Mouse (Mus musculus) lung, postnatal 0 days (tissue): ENCODE measurements around the gene Fcgbp. TPM values are rescaled to one million over a fixed set of nuclear protein-coding genes. Genes with fewer than 3 reads are reported as not detected.
"Not testable (repeated sequence)": the region's sequence is repeated elsewhere in the genome, so short reads cannot be mapped to it uniquely, and the experiment has no call there.

ENCODE experiments used
- ATAC-seq: fragments of 200-750 bp; cut with Nextera tagmentation; 2 replicates; pipeline ENCODE4 v1.8.0; 2017; ENCODE audit warnings: moderate library complexity
- DNase-seq: peaks from one replicate; pipeline ENCODE4 v3.0.0-alpha.2; 2016; ENCODE audit warnings: low spot score
- H3K27ac ChIP-seq: fragments of 300-500 bp; sonication (generic); 2 replicates; pipeline ENCODE4 v1.5.1; 2014; ENCODE audit warnings: antibody characterized with exemption, mild to moderate bottlenecking, low read length, mixed read lengths
- H3K27me3 ChIP-seq: fragments of 300-500 bp; sonication (generic); replicated peaks from 2 replicates; pipeline ENCODE4 v1.6.1; 2014; ENCODE audit warnings: low read length, mixed read lengths; ENCODE audit not compliant: insufficient read depth
- H3K36me3 ChIP-seq: fragments of 300-500 bp; sonication (generic); 2 replicates; pipeline ENCODE4 v1.6.1; 2014; ENCODE audit warnings: low read length, mixed read lengths; ENCODE audit not compliant: insufficient read depth
- H3K4me1 ChIP-seq: fragments of 300-500 bp; sonication (generic); 2 replicates; pipeline ENCODE4 v1.6.1; 2014; ENCODE audit warnings: antibody characterized with exemption, low read depth, low read length, mixed read lengths; ENCODE audit not compliant: insufficient read depth
- H3K4me2 ChIP-seq: fragments of 300-500 bp; sonication (generic); replicated peaks from 2 replicates; pipeline ENCODE4 v1.6.1; 2014; ENCODE audit warnings: low read depth, mild to moderate bottlenecking, low read length, moderate library complexity, mixed read lengths
- H3K4me3 ChIP-seq: fragments of 300-500 bp; sonication (generic); 2 replicates; pipeline ENCODE4 v1.5.1; 2014; ENCODE audit warnings: low read depth, low read length
- H3K9ac ChIP-seq: fragments of 300-500 bp; sonication (generic); replicated peaks from 2 replicates; pipeline ENCODE4 v1.6.1; 2014; ENCODE audit warnings: low read depth, mild to moderate bottlenecking
- H3K9me3 ChIP-seq: fragments of 300-500 bp; sonication (generic); 2 replicates; pipeline ENCODE4 v1.6.1; 2016; ENCODE audit warnings: low read length, mixed read lengths
- CTCF ChIP-seq: IDR thresholded peaks from 2 replicates; pipeline ENCODE4 v1.5.1; 2016; ENCODE audit warnings: antibody characterized with exemption, mild to moderate bottlenecking
- EP300 ChIP-seq: IDR thresholded peaks from 2 replicates; pipeline ENCODE4 v1.6.1; 2016; ENCODE audit warnings: antibody characterized with exemption, mild to moderate bottlenecking, control low read depth
- WGBS: fragments of 180-500 bp; shearing (Covaris S2); extraction: QIAGEN DNeasy Blood & Tissue Kit; methylation state at CpG from one replicate; pipeline ENCODE4 v1.1.7; 2014; 5-methylcytosine and 5-hydroxymethylcytosine counted together
- polyA plus RNA-seq: library from polyadenylated mRNA; unstranded; fragments of >200 nt; fragmentation: Nextera tagmentation; extraction: Ambion mirVana; gene quantifications from 2 replicates; pipeline ENCODE4 v1.2.1, GENCODE M21; 2015

Fcgbp gene
- polyA plus RNA-seq, 1 experiment from 2014 or later: 1.9 TPM

DNA sequence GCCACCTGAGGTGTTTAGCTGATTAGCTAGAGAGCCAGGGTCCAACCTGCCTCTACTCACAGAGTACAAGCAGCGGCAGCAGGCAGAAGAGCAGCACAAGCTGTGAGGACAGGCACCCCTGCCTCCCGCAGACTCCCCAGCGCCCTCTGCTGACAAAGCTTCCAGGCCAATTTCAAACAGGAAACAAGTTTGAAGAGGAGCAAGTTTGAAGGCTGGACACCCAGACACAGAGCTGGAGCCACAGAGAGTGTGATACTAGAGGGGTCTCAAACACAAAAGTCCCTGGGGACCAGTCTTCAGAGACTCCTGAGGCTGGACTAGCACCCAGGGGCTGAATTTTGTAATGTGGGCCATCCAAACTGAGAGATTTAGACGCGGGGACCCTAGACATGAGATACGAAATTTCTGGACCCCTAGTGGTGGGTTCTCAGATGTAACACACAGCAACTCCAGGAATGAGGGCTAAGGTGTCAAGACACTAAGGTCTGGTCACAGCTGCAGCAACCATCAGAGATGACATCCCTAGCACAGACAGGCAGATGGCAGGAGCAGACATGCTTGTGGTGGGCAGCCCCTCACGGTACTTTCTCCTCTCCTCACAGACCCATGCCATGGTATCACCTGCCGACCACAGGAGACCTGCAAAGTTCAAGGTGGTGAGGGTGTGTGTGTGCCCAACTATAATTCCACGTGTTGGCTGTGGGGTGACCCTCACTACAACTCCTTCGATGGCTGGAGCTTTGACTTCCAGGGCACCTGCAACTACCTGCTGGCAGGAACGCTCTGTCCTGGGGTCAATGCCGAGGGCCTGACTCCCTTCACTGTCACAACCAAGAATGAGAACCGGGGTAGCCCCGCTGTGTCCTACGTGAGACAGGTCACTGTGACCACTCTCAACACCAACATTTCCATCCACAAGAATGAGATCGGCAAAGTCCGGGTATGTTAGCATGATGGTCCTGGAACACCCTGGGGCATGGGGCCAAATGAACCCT, 29.9 kb downstream of the Fcgbp start:
- Histone ChIP-seq H3K4me2 (no peak overlapping the region), H3K27me3 (no peaks in the 10 kb centered on the region), H3K4me3 (no peak overlapping the region), H3K36me3 (no peaks in the 10 kb centered on the region), H3K9me3 (no peaks in the 10 kb centered on the region), H3K9ac (no peak overlapping the region), H3K4me1 (no peaks in the 10 kb centered on the region), H3K27ac (no peak overlapping the region)
- peak; percentile 68 for TF ChIP-seq CTCF
- TF ChIP-seq EP300: no peak
- WGBS: 67% methylated on average over 17 of the region's 17 CpGs
- DNase-seq: peak; percentile 24
- ATAC-seq: no peak

DNA sequence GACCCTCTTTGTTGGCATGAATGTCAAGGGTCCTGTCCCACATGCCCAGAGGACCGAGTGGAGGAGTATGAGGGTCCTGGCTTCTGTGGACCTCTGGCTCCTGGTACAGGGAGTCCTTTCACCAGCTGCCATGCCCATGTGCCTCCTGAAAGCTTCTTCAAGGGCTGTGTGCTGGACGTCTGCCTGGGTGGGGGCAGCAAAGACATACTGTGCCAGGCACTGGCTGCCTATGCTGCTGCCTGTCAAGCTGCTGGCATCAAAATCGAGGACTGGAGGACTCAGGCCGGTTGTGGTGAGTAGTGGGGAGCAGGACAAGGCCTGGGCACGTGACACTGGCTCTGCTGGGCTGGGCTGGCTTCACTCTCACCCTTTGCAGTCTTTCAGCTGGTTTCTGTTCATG, 31.9 kb downstream of the Fcgbp start:
- WGBS: 37% methylated on average over 5 of the region's 5 CpGs

DNA sequence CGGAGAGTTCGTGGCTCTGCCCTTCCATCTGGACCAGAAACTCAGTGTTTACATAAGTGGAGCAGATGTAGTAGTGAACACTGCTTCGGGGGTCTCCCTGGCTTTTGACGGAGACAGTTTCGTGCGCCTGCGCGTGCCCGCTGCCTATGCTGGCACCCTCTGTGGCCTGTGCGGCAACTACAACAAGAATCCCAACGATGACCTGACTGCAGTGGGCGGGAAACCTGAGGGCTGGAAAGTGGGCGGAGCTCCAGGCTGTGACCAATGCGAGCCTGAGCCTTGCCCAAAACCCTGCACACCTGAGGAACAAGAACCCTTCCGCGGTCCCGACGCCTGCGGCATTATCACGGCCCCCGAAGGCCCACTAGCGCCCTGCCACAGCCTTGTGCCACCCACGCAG, 33.6 kb downstream of the Fcgbp start:
- no peaks in the 10 kb centered on the region for H3K9me3 ChIP-seq
- H3K36me3 ChIP-seq: no peaks in the 10 kb centered on the region
- 4% methylated on average over 23 of the region's 23 CpGs for WGBS
- no peak overlapping the region for H3K27ac ChIP-seq
- H3K27me3 ChIP-seq: no peaks in the 10 kb centered on the region
- ATAC-seq (peak; percentile 91), DNase-seq (peak; percentile 70)
- H3K4me2 ChIP-seq: peak overlapping the region; percentile 45
- H3K9ac ChIP-seq: no peak overlapping the region
- H3K4me1 ChIP-seq: no peaks in the 10 kb centered on the region
- no peak overlapping the region; the same call in 1 of the 2 replicates for H3K4me3 ChIP-seq
- no peak for TF ChIP-seq EP300
- peak; percentile 55 for TF ChIP-seq CTCF

More for the DNA sequence above, 31.9 kb downstream of the Fcgbp start:
- H3K27me3 ChIP-seq, H3K9ac ChIP-seq, H3K27ac ChIP-seq, ATAC-seq, H3K36me3 ChIP-seq, DNase-seq, H3K9me3 ChIP-seq, H3K4me2 ChIP-seq, H3K4me1 ChIP-seq, H3K4me3 ChIP-seq: not testable (repeated sequence)

DNA sequence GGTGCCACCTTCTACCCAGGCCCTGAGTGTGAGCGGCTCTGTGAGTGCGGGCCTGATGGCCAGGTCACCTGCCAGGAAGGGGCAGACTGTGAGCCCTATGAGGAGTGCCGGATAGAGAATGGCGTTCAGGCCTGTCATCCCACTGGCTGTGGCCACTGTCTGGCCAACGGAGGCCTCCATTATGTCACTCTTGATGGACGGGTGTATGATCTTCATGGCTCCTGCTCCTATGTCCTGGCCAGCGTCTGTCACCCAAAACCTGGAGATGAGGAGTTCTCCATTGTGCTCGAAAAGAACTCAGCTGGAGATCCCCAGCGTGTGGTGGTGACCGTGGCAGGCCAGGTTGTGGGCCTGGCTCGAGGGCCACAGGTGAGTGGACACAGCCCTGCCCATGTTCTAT, 35.2 kb downstream of the Fcgbp start:
- no peaks in the 10 kb centered on the region for H3K9me3 ChIP-seq
- H3K4me1 ChIP-seq: no peaks in the 10 kb centered on the region
- H3K27ac ChIP-seq: no peak overlapping the region
- no peaks in the 10 kb centered on the region for H3K36me3 ChIP-seq
- no peak overlapping the region for H3K9ac ChIP-seq
- H3K4me2 ChIP-seq: no peak overlapping the region
- H3K27me3 ChIP-seq: no peaks in the 10 kb centered on the region
- DNase-seq (no peak), ATAC-seq (no peak)
- no peak overlapping the region for H3K4me3 ChIP-seq
- WGBS: 92% methylated on average over 11 of the region's 11 CpGs
- no peak for TF ChIP-seq EP300
- no peak for TF ChIP-seq CTCF

DNA sequence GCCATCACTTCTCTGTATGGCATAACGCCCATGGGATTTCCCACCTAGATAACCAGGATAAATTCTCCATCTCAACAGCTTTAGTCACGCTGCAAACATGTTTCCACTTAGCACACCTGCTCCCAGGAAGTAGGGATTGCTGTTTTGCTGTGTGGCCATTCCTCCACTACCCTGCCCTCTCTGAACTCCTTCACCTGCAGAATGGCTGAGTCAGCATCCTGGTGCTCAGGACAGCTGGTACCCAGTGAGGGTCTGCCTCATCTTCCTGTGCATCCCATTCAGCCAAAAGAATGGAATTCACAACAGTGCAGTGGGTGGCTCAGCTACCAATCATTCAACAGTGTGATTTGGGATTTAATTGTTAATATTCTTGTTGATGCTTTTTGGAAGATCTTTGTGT, 43.6 kb downstream of the Fcgbp start:
- 70% methylated on average over 2 of the region's 2 CpGs for WGBS
- H3K27me3 ChIP-seq: no peaks in the 10 kb centered on the region
- no peak overlapping the region for H3K4me3 ChIP-seq
- no peak for DNase-seq
- H3K4me1 ChIP-seq: no peaks in the 10 kb centered on the region
- H3K27ac ChIP-seq: no peak overlapping the region
- H3K9me3 ChIP-seq: no peaks in the 10 kb centered on the region
- no peak for ATAC-seq
- TF ChIP-seq EP300 (no peak), CTCF (no peak)
- no peaks in the 10 kb centered on the region for H3K36me3 ChIP-seq
- no peak overlapping the region for H3K9ac ChIP-seq
- no peak overlapping the region for H3K4me2 ChIP-seq

DNA sequence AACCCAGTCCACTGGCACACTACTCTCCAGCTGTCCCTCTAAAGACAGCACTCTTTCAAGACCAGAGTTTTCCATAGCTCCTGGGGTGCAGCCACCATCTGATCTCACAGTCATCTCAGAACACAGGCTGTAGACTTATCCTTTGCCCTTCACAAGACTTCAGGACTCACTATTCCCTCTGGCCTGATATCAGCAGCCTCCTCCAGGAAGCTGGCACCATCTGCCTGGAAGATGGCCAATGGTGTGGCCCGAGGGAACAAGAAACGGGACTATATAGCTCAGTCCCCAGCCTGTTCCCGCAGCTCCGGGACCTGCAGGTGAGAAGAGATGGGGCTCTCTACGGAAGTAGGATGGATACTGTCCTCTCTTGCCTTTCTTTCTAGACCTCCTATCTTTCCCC, 58.1 kb downstream of the Fcgbp start, which contains the start of gene 9530053A07Rik:
9530053A07Rik (plus strand) TSS at position 301 of the 400 bp plus-strand sequence.
- no peak within 1 kb of the TSS for H3K27ac ChIP-seq
- 75% methylated on average over 5 of the region's 5 CpGs for WGBS

More for the DNA sequence above, 58.1 kb downstream of the Fcgbp start, which contains the start of gene 9530053A07Rik:
- no peak for DNase-seq
- Histone ChIP-seq H3K4me1 (no peaks in the 10 kb centered on the region), H3K4me3 (no peak within 1 kb of the TSS), H3K36me3 (no peaks in the 10 kb centered on the region), H3K4me2 (no peak within 1 kb of the TSS), H3K9me3 (no peaks in the 10 kb centered on the region), H3K9ac (no peak within 1 kb of the TSS), H3K27me3 (no peaks in the 10 kb centered on the region)
- no peak for ATAC-seq
- TF ChIP-seq CTCF (no peak), EP300 (no peak)
